Mouse (Mus musculus) kidney, embryonic 16.5 days (tissue): ENCODE data around the gene Nedd9. TPM values are rescaled to one million over a fixed set of nuclear protein-coding genes. Genes with fewer than 3 reads are reported as not detected.

Experiments
- ATAC-seq: fragments of 200-750 bp; cut with Nextera tagmentation; 2 replicates; pipeline ENCODE4 v1.8.0; 2017; ENCODE audit warnings: moderate TSS enrichment; ENCODE audit not compliant: low FRiP score, low TSS enrichment
- H3K27ac ChIP-seq: fragments of 300-500 bp; sonication (generic); 2 replicates; pipeline ENCODE4 v1.5.1; 2014; ENCODE audit warnings: low read length
- H3K27me3 ChIP-seq: fragments of 300-500 bp; sonication (generic); 2 replicates; pipeline ENCODE4 v1.6.1; 2014; ENCODE audit warnings: low read length, control low read depth, mixed read lengths; ENCODE audit not compliant: insufficient read depth
- H3K36me3 ChIP-seq: fragments of 300-500 bp; sonication (generic); 2 replicates; pipeline ENCODE4 v1.6.1; 2014; ENCODE audit warnings: low read length, control low read depth, mixed read lengths; ENCODE audit not compliant: insufficient read depth
- H3K4me1 ChIP-seq: fragments of 300-500 bp; sonication (generic); 2 replicates; pipeline ENCODE4 v1.6.1; 2014; ENCODE audit warnings: low read length, control low read depth, mixed read lengths; ENCODE audit not compliant: insufficient read depth
- H3K4me2 ChIP-seq: fragments of 300-500 bp; sonication (generic); replicated peaks from 2 replicates; pipeline ENCODE4 v1.6.1; 2014; ENCODE audit warnings: low read depth, low read length
- H3K4me3 ChIP-seq: fragments of 300-500 bp; sonication (generic); 2 replicates; pipeline ENCODE4 v1.5.1; 2014; ENCODE audit warnings: mild to moderate bottlenecking, low read length
- H3K9ac ChIP-seq: fragments of 300-500 bp; sonication (generic); replicated peaks from 2 replicates; pipeline ENCODE4 v1.6.1; 2014; ENCODE audit warnings: low read length
- H3K9me3 ChIP-seq: fragments of 300-500 bp; sonication (generic); 2 replicates; pipeline ENCODE4 v1.6.1; 2016; ENCODE audit warnings: low read length, control low read depth
- WGBS: fragments of 180-500 bp; shearing (Covaris S2); extraction: QIAGEN DNeasy Blood & Tissue Kit; methylation state at CpG from one replicate; pipeline ENCODE4 v1.1.7; 2014; 5-methylcytosine and 5-hydroxymethylcytosine counted together
- polyA plus RNA-seq: library from polyadenylated mRNA; unstranded; fragments of >200 nt; fragmentation: Nextera tagmentation; extraction: Ambion mirVana; gene quantifications from 2 replicates; pipeline ENCODE4 v1.2.1, GENCODE M21; 2015

The Nedd9 gene
- polyA plus RNA-seq, 1 experiment from 2014 or later, result 27.9 TPM

DNA sequence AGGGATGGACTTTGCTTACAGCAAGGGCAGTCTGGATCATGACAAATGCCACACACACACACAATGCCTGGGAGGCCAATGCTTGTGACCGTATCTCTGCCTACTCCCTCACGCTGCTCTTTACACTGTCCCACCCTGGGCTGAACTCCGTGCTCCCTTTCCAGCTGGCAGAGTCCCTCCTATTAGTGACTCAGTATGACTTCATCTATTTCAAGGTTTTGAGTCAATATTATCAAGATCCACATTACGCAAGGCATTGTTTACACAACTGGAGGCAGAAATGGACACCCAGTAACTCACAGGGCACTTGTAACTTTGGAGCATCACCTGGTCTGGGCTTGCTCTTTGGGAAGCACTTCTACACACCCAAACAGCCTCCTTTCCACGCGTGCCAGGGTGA lies 83.3 kb downstream of the Nedd9 start:
- peak; percentile 59; the same call in 1 of the 2 replicates for ATAC-seq
- Histone ChIP-seq H3K4me3 (no peak overlapping the region), H3K4me1 (peaks cover 17% of the 10 kb centered on the region), H3K9me3 (no peaks in the 10 kb centered on the region), H3K4me2 (no peak overlapping the region), H3K27ac (0 out of 2 replicates have a peak overlapping the region, but pooled peaks have one; percentile 5), H3K27me3 (no peaks in the 10 kb centered on the region), H3K36me3 (no peaks in the 10 kb centered on the region), H3K9ac (no peak overlapping the region)
- 63% methylated on average over 6 of the region's 6 CpGs for WGBS

DNA sequence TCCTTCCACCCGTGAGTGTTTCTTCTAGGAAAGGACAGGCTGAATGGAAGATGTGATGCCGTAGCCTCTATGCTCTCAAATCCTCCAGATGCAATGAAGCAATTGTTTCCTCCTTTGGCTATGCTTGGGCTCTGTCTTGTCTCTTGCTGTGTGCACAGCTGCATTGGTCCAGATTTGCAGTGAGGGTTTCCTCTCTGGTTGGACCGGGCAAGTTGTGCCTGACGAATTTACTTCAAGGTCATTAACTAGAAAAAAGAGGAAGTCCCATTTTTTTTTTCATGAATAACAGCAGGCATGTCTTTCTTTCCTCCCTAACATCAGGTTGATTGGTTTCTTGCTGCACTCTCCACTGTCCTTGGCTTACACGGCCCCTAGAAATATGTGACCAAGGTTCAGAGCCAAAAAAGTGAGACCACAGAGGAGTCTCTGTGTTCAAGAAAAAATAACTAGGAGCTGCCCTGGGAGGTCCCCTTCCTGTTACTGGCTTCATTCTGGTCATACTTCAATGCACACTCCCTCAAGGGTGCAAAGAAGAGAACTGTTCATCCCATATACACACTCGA lies 84.6 kb downstream of the Nedd9 start:
- ATAC-seq, result peak; percentile 85
- Histone ChIP-seq H3K4me3 (no peak overlapping the region), H3K4me1 (peaks cover 17% of the 10 kb centered on the region), H3K4me2 (0 out of 2 replicates have a peak overlapping the region, but pooled peaks have one; percentile 9), H3K9ac (no peak overlapping the region), H3K9me3 (no peaks in the 10 kb centered on the region), H3K27me3 (no peaks in the 10 kb centered on the region), H3K36me3 (no peaks in the 10 kb centered on the region), H3K27ac (peak overlapping the region; percentile 83)
- 32% methylated on average over 6 of the region's 6 CpGs for WGBS

DNA sequence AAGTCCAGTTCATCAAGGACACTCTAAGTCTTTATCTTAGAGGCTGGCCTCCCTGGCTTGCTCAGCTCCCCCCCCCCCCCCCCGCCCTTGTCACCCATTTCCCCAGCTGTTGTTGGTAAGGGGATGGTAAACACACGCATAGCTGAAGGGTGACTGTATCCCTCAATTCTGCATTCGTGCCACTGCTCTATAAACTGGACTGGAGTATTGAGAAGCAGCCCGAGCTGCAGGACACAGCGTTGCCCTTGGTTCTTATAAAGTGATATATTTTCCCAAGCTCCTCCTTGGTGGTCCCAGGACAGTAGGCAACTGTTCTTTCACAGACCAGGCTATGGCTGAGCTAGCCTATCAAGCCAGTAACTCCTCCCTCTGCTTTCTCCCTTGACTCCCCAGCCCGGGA lies 85.4 kb downstream of the Nedd9 start:
- Histone ChIP-seq H3K36me3 (no peaks in the 10 kb centered on the region), H3K4me3 (no peak overlapping the region), H3K27ac (peak overlapping the region; percentile 83), H3K9me3 (no peaks in the 10 kb centered on the region), H3K4me1 (peaks cover 17% of the 10 kb centered on the region), H3K9ac (no peak overlapping the region), H3K4me2 (no peak overlapping the region), H3K27me3 (no peaks in the 10 kb centered on the region)
- WGBS, result 55% methylated on average over 5 of the region's 6 CpGs
- ATAC-seq, result no peak

DNA sequence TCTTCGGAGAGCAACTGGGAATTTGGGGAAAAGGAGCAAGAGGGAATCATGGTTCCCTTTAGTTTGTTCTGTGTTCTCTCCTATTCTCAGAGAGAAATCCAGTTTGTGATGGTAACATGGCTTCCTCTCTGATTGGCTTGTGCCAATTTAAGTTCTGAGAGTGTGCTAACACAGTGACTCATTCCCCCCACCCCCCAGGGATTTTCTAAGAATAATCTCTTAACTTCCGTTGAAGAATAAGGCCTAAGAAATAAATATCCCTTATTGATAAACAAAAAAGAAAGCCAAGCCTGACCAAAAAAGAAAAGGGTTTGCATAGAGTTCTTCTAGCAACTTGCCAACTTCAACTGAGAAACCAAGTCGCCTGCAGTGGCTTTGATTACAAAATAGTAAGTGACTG lies 86.9 kb downstream of the Nedd9 start:
- peaks cover 17% of the 10 kb centered on the region for H3K4me1 ChIP-seq
- 83% methylated on average over 3 of the region's 3 CpGs for WGBS
- H3K9ac ChIP-seq, result no peak overlapping the region
- no peaks in the 10 kb centered on the region for H3K36me3 ChIP-seq
- ATAC-seq, result no peak
- H3K27me3 ChIP-seq, result no peaks in the 10 kb centered on the region
- H3K4me3 ChIP-seq, result no peak overlapping the region
- H3K4me2 ChIP-seq, result no peak overlapping the region
- no peak overlapping the region for H3K27ac ChIP-seq
- H3K9me3 ChIP-seq, result no peaks in the 10 kb centered on the region

DNA sequence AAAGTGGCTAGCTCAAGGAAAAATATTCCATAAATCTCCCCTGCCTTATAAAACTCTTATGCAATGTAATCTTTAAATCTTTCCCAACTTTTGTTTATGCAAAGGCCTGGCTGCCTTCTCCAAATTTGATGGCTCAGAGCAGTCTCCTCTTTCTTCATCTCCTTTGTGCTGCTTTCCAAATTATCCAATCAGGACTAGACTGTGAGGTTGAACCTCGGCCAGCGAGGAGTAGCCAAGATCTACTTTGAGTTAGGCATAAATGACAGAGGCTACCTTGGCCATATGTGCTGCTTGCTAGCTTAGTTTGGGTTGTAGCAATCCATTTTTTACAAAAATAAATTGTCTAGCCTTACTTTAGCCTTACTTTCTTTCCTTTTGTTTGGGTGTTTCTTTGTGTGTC lies 95.0 kb downstream of the Nedd9 start:
- Histone ChIP-seq H3K4me1 (no peaks in the 10 kb centered on the region), H3K9me3 (no peaks in the 10 kb centered on the region), H3K27me3 (no peaks in the 10 kb centered on the region), H3K4me2 (no peak overlapping the region), H3K36me3 (no peaks in the 10 kb centered on the region), H3K27ac (no peak overlapping the region), H3K4me3 (no peak overlapping the region), H3K9ac (no peak overlapping the region)
- WGBS, result 75% methylated on average over 2 of the region's 2 CpGs
- ATAC-seq, result no peak

DNA sequence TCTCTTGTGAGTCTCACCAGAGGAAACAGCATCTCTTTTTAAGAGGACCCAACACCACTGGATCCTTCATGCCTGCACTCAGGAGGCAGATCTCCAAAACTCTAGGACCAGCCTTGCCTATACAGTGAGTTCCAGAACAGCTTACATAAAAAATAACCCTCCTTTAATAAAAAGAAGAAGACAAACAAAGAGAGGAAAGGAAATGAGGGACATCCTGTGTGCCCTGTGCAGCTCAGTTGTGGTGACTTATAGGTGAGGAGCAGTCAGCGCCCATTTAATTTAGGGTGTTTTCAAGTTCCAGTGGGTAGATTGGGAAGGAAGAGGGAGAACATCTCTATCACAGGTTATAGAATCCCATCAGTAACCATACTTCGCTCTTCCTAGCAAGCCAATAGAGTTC lies 96.5 kb downstream of the Nedd9 start:
- H3K36me3 ChIP-seq, result no peaks in the 10 kb centered on the region
- no peaks in the 10 kb centered on the region for H3K9me3 ChIP-seq
- no peaks in the 10 kb centered on the region for H3K27me3 ChIP-seq
- H3K4me3 ChIP-seq, result no peak overlapping the region
- H3K4me2 ChIP-seq, result no peak overlapping the region
- 94% methylated on average over 2 of the region's 2 CpGs for WGBS
- ATAC-seq, result no peak
- peaks cover 3% of the 10 kb centered on the region; the same call in 1 of the 2 replicates for H3K4me1 ChIP-seq
- H3K9ac ChIP-seq, result no peak overlapping the region
- H3K27ac ChIP-seq, result no peak overlapping the region

DNA sequence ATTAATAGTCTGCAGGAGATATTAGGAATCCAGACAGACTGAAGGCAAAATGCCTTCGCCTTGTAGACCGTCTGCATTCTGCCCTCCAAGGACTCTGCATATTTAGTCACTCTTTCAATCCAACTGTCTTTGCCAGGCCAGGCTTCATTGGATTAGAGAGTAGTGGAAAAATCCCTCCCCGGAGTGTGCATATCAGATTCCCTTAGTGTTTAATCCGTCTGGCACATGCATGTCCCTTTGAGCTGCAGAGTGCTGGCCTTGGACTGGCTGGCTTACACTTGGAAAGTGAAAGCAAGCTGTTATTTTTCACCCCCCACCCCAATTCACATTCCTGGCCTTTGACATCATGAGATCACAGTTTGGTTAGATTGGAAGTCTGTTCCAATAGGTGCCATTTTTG lies 100.6 kb downstream of the Nedd9 start:
- 53% methylated on average over 4 of the region's 4 CpGs for WGBS
- H3K27ac ChIP-seq, result no peak overlapping the region
- ATAC-seq, result no peak

DNA sequence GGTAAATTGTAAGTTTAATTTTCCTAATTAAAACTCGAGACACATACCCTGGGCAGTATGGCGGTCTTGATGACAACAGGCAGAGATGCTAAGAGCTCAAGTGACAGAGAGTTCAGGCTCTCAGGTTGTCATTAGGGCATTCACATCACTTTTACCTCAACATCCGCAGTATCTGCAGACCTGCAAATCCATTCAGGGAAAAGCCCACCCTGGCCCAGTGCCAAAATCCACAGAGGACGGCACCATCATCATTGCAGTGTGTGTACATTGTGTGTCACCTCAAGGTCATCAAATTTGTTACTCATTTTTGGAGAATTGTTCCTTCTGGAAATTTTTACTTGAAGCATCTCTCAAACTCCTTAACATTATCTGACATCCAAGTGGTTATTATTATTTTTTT lies 102.3 kb downstream of the Nedd9 start:
- WGBS, result 65% methylated on average over 4 of the region's 4 CpGs
- H3K9ac ChIP-seq, result no peak overlapping the region
- H3K4me1 ChIP-seq, result peaks cover 3% of the 10 kb centered on the region; the same call in 1 of the 2 replicates
- no peaks in the 10 kb centered on the region for H3K9me3 ChIP-seq
- no peaks in the 10 kb centered on the region for H3K36me3 ChIP-seq
- H3K4me2 ChIP-seq, result no peak overlapping the region
- no peak overlapping the region for H3K4me3 ChIP-seq
- ATAC-seq, result no peak
- no peak overlapping the region for H3K27ac ChIP-seq
- no peaks in the 10 kb centered on the region for H3K27me3 ChIP-seq

More for the DNA sequence above, 100.6 kb downstream of the Nedd9 start:
- peaks cover 3% of the 10 kb centered on the region; the same call in 1 of the 2 replicates for H3K4me1 ChIP-seq
- no peak overlapping the region for H3K4me3 ChIP-seq
- no peak overlapping the region for H3K4me2 ChIP-seq
- H3K36me3 ChIP-seq, result no peaks in the 10 kb centered on the region
- H3K27me3 ChIP-seq, result no peaks in the 10 kb centered on the region
- no peak overlapping the region for H3K9ac ChIP-seq
- no peaks in the 10 kb centered on the region for H3K9me3 ChIP-seq

DNA sequence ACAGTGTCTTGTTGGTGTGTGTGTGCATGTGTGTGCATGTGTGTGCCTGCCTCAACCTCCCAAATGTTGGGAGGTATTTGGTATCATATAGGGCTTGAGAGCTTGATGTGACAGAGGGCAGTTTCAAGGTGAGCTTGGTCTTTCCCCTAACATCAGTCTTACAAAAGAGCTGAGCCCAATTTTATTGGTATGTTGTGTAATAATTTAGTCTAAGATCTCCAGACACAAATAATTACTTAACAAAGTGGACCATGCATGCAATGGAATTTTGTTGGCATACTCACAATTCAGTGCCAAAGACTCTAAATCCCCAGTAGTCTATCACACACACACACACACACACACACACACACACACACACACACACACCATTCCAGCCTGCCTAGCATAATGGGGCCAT lies 104.5 kb downstream of the Nedd9 start:
- Histone ChIP-seq H3K9me3 (no peaks in the 10 kb centered on the region), H3K4me3 (no peak overlapping the region), H3K27me3 (no peaks in the 10 kb centered on the region), H3K4me2 (no peak overlapping the region), H3K27ac (no peak overlapping the region), H3K36me3 (no peaks in the 10 kb centered on the region), H3K4me1 (peaks cover 3% of the 10 kb centered on the region; the same call in 1 of the 2 replicates), H3K9ac (no peak overlapping the region)
- ATAC-seq, result no peak

DNA sequence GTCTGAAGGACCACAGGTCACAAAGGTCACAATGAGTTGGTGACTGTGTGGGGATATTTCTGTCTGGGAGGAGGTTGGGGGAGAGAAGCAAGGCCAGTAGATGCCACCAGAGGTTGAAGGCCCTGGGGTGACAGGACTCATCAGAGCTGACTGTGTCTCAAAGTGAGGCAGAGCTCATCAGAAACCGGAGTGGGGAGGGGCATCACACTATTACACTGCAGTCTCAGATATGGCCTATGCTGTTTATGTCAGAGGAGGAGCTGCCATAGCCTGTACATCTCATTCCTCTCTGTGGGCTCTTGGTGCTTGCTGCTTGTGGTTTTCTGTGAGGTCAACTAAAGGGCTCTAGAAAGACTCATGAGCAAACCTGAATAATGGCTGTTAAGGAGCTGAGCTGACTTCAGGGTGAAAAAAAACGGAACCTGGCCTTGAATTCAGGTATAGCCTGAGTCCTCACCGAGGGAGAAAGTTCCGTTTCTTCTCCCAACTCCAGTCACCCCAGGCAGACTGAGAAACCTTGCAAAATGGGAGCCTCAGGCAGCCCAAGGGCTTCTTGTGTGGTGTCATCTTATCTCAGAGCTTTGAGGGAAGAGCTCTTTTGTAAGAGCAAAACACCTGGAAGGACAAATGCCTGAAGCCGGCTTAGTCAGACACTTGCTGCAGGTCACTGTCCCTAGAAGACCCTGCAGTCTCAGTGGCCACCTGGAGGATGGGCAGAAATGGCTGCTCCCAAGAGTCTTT lies 105.2 kb downstream of the Nedd9 start:
- no peak for ATAC-seq
- 78% methylated on average over 5 of the region's 5 CpGs for whole genome bisulfite sequencing
- Histone ChIP-seq H3K27me3 (no peaks in the 10 kb centered on the region), H3K27ac (no peak overlapping the region), H3K36me3 (no peaks in the 10 kb centered on the region), H3K9me3 (no peaks in the 10 kb centered on the region), H3K9ac (no peak overlapping the region), H3K4me2 (no peak overlapping the region), H3K4me3 (no peak overlapping the region), H3K4me1 (peaks cover 8% of the 10 kb centered on the region; the same call in 1 of the 2 replicates)
